Mouse (Mus musculus) urinary bladder, postnatal 10 days (tissue): ENCODE data around the gene Zfp524.
"Not testable (repeated sequence)": the region's sequence is repeated elsewhere in the genome, so short reads cannot be mapped to it uniquely, and the experiment has no call there.

ENCODE experiments used
- DNase-seq: peaks from one replicate; pipeline ENCODE4 v3.0.0; 2022; ENCODE audit warnings: low spot score

The Zfp524 gene

GRCm38 (mm10) chr7:5016057-5016456 lies 1.8 kb downstream of the Zfp524 start:
- no peak for DNase-seq

GRCm38 (mm10) chr7:5016920-5017319 lies 2.7 kb downstream of the Zfp524 start:
- no peak for DNase-seq

- DNase-seq = no peak
Measured at GRCm38 (mm10) chr7:5017352-5017751, 3.1 kb downstream of the Zfp524 start.

GRCm38 (mm10) chr7:5017931-5018330 lies 3.7 kb downstream of the Zfp524 start:
- no peak for DNase-seq

GRCm38 (mm10) chr7:5019576-5019975 lies 5.4 kb downstream of the Zfp524 start:
- DNase-seq = not testable (repeated sequence)

- DNase-seq = peak; percentile 93
Measured at GRCm38 (mm10) chr7:5020000-5020681, 5.9 kb downstream of the Zfp524 start, which contains the start of the genes Zfp865 and Ccdc106. TSS of gene Zfp865 (plus strand) at chr7:5020376. TSS of gene Ccdc106 (plus strand) at chr7:5020553.

GRCm38 (mm10) chr7:5020685-5021084 lies 6.5 kb downstream of the Zfp524 start:
- no peak for DNase-seq

- no peak for DNase-seq
Measured at GRCm38 (mm10) chr7:5021197-5021596, 7.0 kb downstream of the Zfp524 start.

GRCm38 (mm10) chr7:5029543-5029942 lies 15.3 kb downstream of the Zfp524 start:
- no peak for DNase-seq

GRCm38 (mm10) chr7:5029946-5030345 lies 15.7 kb downstream of the Zfp524 start:
- DNase-seq = no peak

- no peak for DNase-seq
Measured at GRCm38 (mm10) chr7:5030554-5031275, 16.5 kb downstream of the Zfp524 start.

GRCm38 (mm10) chr7:5031496-5031895 lies 17.3 kb downstream of the Zfp524 start:
- DNase-seq = no peak

GRCm38 (mm10) chr7:5033818-5034217 lies 19.6 kb downstream of the Zfp524 start, which contains the start of gene 4632433K11Rik:
TSS of gene 4632433K11Rik (plus strand) at chr7:5034118.
- DNase-seq = no peak

- DNase-seq = no peak
Measured at GRCm38 (mm10) chr7:5035628-5036027, 21.4 kb downstream of the Zfp524 start.

- DNase-seq = no peak
Measured at GRCm38 (mm10) chr7:5036136-5036535, 21.9 kb downstream of the Zfp524 start.

GRCm38 (mm10) chr7:5037026-5037425 lies 22.8 kb downstream of the Zfp524 start:
- DNase-seq = no peak

GRCm38 (mm10) chr7:5037467-5037866 lies 23.3 kb downstream of the Zfp524 start:
- DNase-seq = no peak

- peak; percentile 70 for DNase-seq
Measured at GRCm38 (mm10) chr7:5038109-5038732, 24.0 kb downstream of the Zfp524 start, which contains the start of gene Zfp784. TSS of gene Zfp784 (minus strand) at chr7:5038446.

- DNase-seq = no peak
Measured at GRCm38 (mm10) chr7:5038940-5039339, 24.7 kb downstream of the Zfp524 start.

- DNase-seq = no peak
Measured at GRCm38 (mm10) chr7:5044981-5045380, 30.8 kb downstream of the Zfp524 start.

- no peak for DNase-seq
Measured at GRCm38 (mm10) chr7:5046112-5046511, 31.9 kb downstream of the Zfp524 start.

- DNase-seq = no peak
Measured at GRCm38 (mm10) chr7:5047313-5047712, 33.1 kb downstream of the Zfp524 start.
